Mouse (Mus musculus): Measurements from ENCODE around the gene Arglu1.

Arglu1 gene

DNA sequence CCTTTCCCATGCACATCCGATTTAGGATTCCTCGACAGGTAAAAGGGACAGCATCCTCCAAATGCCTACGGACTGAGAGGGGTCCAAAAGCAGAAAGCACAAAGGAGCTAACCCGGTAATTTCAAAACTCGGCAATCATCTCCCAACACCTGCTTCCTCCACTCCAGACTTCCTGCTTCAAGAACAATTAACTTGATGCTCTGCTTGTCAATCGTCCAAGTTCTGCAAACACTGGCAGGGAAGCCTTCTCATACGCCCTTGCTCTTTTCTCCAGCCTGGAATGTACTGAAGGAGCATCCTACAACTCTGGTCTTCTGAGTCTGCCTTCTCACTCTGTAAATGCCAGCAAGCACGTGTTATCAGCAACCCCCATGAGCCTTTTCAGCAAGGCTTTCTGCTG, 66.8 kb downstream of the Arglu1 start:
- in situ Hi-C loops (cut with MseI, MboI), result no loop called here

DNA sequence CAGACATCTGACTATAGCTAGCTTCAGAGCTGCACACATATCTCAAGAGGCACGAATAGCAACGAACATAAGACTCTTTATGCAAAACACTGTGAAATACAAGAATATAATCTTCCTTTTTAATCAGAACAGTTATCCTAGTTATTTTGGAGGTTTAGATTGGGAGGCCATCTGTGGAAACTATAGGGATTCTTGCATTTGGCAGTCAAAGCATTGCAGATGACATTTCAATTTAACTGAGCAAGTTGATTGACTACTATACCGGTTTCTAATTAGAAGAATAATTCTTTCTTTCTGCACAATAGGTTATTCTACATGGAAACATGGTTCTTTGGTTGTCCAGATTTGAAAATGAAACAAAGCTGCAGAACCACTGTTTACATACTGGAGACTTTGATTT, 67.8 kb downstream of the Arglu1 start:
- in situ Hi-C loops (cut with MseI, MboI), result no loop called here

- in situ Hi-C loops (cut with MseI, MboI), result no loop called here
Observed at GRCm38 (mm10) chr8:8622031-8622430, 68.3 kb downstream of the Arglu1 start.

GRCm38 (mm10) chr8:8621236-8621917, 68.9 kb downstream of the Arglu1 start:
- in situ Hi-C loops (cut with MseI, MboI), result no loop called here

DNA sequence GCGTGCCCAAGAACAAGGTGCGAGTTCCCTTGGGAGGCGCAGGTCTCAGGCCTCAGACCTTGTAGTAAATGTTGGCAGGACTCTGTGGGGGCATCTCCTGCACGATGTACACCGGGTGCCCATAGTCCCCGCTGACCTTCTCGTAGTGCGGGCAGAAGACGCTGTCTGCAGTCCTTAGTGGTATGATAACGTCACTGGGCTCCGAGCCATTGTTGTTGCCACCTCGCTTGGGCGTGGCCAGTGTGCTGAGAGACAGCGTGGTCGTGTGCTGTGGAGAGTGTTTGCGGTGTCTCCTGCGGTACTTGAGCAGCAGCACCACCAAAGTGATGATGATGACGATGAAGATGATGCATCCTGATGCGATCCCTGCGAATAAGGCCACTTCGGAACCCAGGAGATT, 69.8 kb downstream of the Arglu1 start:
- in situ Hi-C loops (cut with MseI, MboI), result no loop called here

DNA sequence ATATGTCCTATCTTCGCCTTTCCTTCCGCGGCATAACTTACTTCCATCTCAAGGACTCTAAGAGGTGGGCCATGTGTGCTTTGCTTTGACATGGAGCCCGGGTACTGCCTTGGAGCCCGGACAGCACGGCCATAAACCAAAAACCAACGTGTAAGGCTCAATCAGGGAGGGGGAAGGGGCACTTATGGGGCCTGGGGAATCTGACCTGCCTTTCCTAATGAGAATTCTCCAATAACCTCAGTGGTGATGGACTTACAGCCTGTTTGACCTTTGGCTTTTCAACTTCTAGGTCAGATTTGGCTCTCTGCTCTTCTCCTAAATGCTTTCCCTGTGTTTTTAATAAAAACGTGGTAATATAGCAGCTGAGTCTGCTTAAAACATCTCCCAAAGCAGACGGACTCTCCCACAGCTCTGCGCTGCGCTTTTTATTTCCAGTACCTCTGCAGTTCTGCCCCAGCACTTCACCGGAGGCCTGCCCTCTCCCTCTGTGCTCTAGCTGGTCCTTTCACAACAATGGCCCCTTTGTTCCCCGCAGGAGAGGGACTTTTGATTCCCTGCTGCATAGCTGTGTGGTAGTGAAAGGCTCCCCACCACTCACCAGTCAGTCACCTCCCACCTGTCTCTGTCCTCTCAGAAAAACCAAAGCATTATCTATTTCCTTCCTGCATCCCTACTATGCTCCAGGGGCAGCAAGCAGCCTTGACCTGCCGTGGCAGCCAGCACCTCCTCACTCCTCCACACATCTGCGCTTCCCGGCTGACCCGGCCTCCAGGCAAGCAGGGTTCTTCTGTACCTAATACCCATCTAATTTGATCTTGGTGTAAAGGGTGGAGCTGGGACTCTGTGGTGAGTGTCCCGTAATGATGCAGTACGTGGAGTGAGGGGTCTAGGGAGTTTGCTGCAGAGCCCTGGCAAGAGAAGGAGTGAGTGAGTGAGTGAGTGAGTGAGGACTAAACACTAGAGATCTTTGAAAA, 70.8 kb downstream of the Arglu1 start:
- in situ Hi-C loops (cut with MseI, MboI), result no loop called here

Measured in mouse trophoblast stem cell (cell line).